Mouse (Mus musculus) 416B (cell line): ENCODE data around the gene Best1.

Experiments
- DNase-seq: peaks from one replicate; pipeline ENCODE4 v3.0.0; 2011; ENCODE audit warnings: low read depth

The Best1 gene

GRCm38 (mm10) chr19:10001206-10001969, at the start of gene Best1, which contains the start of gene Rab3il1:
Gene Best1, minus strand, starts transcription at chr19:10001633.
Gene Rab3il1, plus strand, starts transcription at chr19:10001669.
- DNase-seq = no peak

DNA sequence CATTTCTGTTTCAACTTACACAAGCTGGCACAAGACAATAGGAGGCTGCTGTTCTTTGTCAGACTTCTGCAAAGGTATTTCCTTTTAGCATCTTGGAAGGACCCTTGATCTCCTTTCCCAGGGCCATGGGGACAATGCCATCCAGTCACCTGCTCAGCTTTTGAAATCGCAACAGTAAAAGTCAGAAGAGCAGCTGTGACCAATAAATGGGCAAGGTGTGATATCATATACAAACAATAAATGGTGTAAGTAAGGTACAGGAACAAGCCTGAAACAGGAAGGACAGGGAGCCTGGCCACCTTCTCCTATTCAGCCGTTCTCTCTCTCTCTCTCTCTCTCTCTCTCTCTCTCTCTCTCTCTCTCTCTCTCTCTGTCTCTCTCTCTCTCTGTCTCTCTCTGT, 49.0 kb upstream of the Best1 start:
- DNase-seq = no peak

DNA sequence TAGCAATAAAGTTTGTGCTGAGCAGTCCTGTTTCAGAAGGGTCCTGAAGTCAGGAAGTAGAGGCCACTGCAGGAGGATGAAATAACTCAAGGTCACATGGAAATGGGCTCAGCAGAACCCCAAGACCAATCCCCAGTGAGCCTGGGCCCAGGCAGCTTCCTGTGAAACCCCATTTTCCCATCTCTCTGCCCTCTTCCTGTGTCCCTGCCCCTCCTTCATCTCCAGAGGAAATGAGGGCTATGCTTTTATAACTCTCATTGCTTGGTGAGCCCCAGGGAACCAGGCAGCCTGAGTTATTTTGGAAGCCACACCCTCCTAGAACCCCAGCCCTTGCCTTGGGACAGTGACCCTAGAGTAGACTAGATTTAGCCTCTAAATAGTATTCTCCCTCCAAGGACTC, 48.1 kb upstream of the Best1 start:
- no peak for DNase-seq

- peak; percentile 56 for DNase-seq
Measured at GRCm38 (mm10) chr19:10046983-10047382, 45.5 kb upstream of the Best1 start.

- no peak for DNase-seq
Measured at GRCm38 (mm10) chr19:10046346-10046745, 44.9 kb upstream of the Best1 start.

DNA sequence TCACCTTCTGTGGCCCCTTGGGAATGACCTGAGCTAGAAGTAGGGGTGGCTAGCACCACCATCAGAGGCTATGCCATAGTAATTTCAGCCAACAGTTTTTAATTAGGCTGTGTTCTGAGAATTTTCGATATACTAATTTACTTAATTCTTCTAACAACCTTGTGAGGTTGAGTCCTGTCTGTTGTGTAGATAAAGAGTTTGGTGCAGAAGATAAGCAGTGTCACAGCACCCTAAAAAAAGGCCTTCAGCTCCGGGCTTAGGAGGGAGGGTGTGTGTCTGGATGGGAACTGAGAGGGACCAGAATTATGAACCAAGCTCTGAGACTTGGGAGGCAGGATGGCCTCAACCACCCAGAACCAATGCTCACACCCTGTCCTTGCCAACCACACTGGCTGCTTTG, 44.3 kb upstream of the Best1 start:
- DNase-seq = no peak

DNA sequence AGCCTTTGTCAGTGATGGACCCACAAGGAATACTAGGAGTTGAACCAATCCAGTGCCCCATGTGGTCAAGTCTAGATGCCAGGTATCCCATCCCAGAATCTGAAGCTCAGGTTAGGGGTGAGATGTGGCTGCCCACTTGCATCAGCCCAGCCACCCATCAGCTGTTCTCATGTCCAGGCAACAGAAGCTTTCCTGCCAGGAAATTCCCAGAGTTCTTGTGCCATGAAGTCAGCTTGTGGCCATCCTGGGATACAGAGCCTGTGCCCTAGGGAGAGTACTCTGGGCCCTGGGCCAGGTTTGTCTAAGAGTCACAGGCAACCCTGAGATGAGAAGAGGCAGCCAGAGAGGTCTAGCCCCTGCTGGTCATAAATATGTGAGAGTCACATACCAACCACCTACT, 42.2 kb upstream of the Best1 start:
- DNase-seq = no peak

DNA sequence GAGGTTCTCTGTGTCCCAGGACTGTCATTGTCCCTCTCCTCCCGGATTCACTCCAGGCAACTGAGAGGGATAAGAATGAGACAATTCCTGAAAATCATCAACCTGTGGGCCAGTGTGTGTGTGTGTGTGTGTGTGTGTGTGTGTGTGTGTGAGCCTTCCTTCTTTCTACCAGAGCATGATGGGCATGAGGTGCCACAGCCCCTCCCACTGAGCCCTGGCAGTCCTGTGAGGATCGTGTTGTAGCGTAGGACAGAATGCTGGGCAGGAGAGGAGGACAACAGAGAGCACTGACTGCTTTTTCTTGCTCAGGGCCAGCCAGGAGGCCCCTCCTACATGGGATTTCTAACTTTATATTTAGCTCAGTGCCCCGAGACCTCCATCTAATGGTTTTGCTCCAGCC, 41.4 kb upstream of the Best1 start:
- DNase-seq = no peak

- peak; percentile 72 for DNase-seq
Measured at GRCm38 (mm10) chr19:10042232-10042631, 40.8 kb upstream of the Best1 start.

DNA sequence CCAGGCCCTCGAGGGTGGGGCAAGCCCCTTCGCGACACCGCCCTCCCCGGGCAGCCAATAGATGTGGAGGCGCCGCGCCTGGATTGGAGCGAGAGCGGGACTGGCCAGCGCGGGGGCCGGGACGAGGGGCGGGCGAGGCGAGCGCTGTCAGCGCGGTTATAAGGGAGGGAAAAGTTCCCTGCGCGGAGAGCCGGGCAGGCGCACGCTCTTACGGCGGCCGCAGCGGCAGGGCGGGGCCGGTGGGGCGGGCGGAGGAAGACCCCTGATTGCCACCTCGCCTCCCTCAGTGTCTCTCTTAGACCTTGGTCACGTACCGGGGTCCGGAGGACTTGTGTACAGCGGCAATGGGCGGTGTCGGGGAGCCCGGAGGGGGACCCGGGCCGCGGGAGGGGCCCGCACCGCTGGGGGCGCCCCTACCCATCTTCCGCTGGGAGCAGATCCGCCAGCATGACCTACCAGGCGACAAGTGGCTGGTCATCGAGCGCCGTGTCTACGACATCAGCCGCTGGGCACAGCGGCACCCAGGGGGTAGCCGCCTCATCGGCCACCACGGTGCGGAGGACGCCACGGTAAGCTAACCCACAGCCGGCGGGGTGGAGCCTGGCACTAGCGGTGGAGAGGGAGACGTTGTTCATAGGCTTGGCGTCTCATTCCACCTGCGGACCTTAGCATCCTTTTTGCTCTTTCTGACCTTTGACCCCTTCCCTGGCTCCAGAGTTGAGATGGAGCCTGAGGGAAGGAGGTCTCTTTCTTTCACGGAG, 40.1 kb upstream of the Best1 start, which contains the start of gene Fads3:
Fads3 (plus strand) TSS at position 182 of the 761 bp plus-strand sequence.
- DNase-seq = peak; percentile 83

- DNase-seq = no peak
Measured at GRCm38 (mm10) chr19:10040866-10041387, 39.5 kb upstream of the Best1 start.

DNA sequence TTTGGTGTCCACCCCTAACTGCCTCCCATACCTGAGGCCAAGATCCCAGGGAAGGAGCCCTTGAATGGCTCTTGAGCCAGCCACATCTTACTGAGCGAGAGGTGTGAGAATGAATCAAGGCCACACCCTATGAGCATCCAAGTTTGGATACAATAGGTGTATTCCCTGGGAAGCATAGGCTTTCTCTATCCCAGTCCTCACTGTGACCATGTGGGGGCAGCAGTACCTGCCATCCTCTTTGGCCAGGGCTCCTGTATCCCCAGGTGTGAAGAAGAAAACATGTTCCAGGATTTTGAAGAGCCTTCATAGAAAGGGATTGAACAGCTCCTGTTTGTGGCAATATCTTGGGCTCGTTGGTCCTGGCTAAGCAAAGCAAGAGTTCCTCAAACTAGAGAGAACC, 38.2 kb upstream of the Best1 start:
- peak; percentile 38 for DNase-seq

GRCm38 (mm10) chr19:10038910-10039309, 37.5 kb upstream of the Best1 start:
- DNase-seq = no peak

GRCm38 (mm10) chr19:10038364-10038763, 36.9 kb upstream of the Best1 start:
- no peak for DNase-seq

DNA sequence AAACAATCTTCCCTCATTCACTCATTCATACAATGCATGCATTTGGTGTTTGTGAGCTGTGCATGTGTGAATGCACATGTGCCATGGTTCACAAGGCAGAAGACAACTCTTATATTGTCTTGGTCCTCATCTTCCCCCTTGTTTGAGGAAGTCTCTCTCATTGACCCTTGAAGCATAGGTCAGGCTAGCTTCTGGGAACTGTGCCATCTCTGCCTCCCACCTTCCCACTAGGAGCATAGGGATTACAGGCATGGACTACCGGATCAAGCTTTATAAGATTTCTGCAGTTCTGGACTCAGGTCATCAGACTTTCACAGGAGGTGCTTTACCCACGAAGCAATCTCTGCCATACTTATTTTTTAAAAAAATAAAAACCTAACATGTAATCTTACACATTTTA, 36.1 kb upstream of the Best1 start:
- no peak for DNase-seq

DNA sequence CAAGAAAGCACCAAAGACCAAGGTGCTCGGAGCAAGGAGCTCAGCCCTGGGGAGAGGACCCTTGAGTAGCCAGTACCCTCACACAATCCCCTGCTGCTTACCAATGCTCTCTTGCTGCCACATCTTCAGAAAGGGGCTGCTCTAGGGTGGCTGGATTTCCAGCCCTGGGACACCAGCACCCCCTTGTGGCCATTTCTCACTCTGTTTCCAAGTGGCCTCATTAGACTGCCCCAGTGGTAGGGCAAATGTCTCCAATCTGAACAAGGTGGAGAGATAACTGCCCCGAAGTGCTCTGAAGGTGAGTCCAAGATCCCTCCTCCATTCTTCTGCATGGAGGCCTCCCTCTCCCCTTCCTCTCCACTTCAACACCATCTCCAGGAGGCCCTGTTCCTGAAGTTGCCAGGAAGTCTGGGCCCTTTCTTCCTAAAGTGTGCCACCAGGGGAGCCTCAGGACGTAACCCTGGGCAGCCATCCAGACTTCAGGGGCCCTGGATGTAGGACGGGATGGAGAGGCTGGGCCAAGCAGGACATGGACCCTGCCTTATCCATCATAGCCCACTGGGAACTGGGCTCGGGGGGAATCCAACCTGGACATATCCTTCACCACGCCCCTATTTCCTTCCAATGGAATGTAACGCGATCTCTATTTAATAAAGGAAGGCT, 33.5 kb upstream of the Best1 start:
- DNase-seq = peak; percentile 84

DNA sequence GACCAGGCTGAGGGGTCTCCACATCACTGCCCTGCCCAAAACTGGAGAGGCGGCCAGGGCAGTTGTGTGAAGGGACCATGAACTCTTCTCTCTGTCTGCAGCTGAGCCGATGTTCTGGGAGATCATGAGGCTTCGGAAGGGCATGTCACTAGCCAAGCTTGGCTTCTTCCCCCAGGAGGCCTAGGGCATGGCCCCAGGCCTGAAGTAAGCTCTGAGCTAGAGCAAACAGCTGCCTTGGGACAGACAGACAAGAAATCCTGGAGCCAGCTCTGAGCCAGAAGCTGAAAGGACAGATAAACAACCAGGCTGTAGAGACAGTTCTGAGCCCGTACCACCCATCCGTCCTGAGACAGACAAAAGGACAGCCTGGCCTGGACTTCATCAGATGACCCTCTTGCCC, 32.9 kb upstream of the Best1 start:
- no peak for DNase-seq

DNA sequence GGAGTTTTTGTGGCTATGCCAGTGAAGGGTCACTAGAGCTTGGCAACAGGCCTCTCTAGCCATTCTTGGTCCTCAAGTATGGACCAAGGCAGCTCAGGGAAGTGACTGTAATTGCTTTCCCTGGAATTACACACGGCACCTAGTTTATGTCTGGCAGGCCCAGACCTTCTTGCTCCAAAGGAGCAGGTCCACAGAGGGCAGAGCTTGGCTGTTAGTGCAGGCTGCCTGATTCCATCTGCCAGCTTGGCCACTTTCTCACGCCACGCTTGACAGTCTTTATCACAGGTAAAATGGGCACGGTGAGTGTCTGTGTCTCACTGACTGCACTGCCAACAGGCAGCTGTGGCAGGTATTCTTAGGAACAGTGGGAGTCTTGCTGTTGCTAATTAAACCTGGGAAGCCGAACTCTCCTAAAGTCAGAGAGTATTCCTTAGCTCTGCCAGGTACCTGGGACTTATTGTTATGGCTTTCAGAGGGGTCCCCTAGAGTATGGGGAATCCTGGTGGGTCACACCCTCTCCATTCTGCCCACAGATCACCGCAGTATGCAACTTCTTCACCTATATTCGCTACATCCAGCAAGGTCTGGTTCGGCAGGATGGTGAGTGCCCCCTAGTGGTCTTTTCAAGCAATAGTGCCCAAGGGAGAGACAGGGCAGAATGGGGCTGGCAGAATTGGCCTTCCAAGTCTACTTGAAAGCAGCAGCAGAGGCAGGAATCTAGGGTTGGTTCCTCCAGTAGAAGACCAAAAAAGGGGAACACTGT, 32.0 kb upstream of the Best1 start:
- DNase-seq = peak; percentile 79

DNA sequence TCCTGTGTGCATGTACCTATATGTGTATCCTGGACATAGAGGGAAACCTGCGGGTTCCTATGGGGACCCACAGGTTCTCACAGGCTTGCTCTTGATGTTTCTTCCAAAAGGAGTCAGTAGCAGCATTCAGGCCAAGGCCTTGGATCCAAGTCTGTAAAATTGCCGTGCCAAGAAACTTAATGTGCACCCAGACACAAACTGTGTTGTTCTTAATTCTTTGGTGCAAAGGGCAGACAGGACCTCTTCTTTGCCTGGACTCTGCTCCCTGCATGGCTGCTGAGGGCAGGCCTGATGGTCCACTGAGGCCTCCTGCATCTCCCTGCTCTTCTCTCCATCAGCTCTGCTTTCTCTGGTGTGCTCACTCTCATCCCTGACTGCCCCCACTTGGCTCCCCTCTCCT, 28.3 kb upstream of the Best1 start:
- DNase-seq = no peak

DNA sequence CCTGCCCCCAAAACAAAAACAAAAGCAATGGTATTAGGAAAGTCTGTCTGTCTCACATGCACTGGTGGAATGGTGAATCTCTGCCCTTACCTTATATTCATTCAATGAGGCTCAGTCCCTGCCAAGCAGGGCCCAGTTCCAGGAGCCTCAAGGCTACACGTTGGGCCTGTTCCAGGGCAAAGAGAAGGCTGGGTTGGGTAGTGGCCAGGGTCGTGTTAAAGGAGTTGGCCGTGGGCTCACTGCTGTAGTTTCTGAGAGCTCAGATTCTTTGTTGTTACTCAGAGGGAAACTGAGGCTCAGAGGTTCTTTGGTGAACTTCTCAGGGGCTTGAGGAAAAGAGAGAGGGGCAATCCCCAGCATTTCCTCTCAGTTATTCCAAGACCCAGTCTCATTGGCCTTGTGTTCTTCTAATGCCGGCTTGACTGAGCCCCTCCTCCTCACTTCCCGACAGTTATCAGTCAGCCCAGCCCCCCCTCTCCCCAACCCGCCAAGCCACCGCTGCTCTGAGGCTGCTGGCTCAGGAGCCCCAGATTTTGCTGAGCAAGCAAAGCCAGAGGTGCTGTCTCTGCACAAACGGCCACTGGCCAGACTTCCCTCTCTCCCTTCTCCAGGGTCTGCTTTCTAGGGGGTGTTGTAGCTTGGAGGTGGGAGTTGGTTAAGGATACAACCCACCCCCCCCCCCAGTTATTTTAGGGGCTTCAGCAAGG, 23.9 kb upstream of the Best1 start:
- DNase-seq = peak; percentile 71

GRCm38 (mm10) chr19:10023304-10023758, 21.9 kb upstream of the Best1 start:
- DNase-seq = peak; percentile 59
